Mouse (Mus musculus): ENCODE results near the gene Kif9. TPM values are rescaled to one million over a fixed set of nuclear protein-coding genes. Genes with fewer than 3 reads are reported as not detected.
A peak's percentile ranks its signal among the peaks of the same experiment; 100 is the strongest.

Gene Kif9
- total and polyA plus RNA-seq, 3 experiments = 1.1 to 1.8 (median 1.8) TPM

- DNase-seq (ENCODE audit: extremely low read depth) = no peak
- peaks cover 0 to 5% of the 10 kb centered on the region in 2 experiments for H3K36me3 ChIP-seq (replicated peaks in 1 of 2; ENCODE audit: control insufficient read depth in 1 of 2, insufficient read depth in 1 of 2, low read length in 1 of 2)
- dilution Hi-C loops (cut with MboI; ENCODE audit: extremely low pct_ligation_motif_present, extremely low pct_unique_long_range_greater_than_20kb, low sequenced_read_pairs) (no loop called here), in situ Hi-C loops (cut with MboI; ENCODE audit: low pct_ligation_motif_present, low pct_unique_long_range_greater_than_20kb, low sequenced_read_pairs) (no loop called here)
- peaks cover 8% of the 10 kb centered on the region for H3K9me3 ChIP-seq (replicated peaks; ENCODE audit: low read length)
- H3K27me3 ChIP-seq (replicated peaks) = no peaks in the 10 kb centered on the region
- H3K27ac ChIP-seq (ENCODE audit: insufficient read depth, low read depth) = no peak overlapping the region
- no peak overlapping the region for H3K4me2 ChIP-seq (ENCODE audit: insufficient read depth, low read depth, poor library complexity, severe bottlenecking)
- TF ChIP-seq GABPA (IDR thresholded peaks at IDR 0.05; ENCODE audit: insufficient replicate concordance, low read depth, low read length) = no peak
- no peak for TF ChIP-seq USF2 (conservative IDR thresholded peaks at IDR 0.05; ENCODE audit: low read depth, low read length)
- TF ChIP-seq POLR2A (IDR thresholded peaks at IDR 0.05; ENCODE audit: low read depth, low read length) = no peak
- TF ChIP-seq RAD21 (IDR thresholded peaks at IDR 0.05; ENCODE audit: low read depth, low read length) = peak; percentile 46
- TF ChIP-seq SMC3 (IDR thresholded peaks at IDR 0.05; ENCODE audit: low read depth, low read length) = peak; percentile 57
- no peak for TF ChIP-seq MAFK (IDR thresholded peaks at IDR 0.05; ENCODE audit: insufficient replicate concordance, low read length)
- no peak for TF ChIP-seq POLR2AphosphoS2 (IDR thresholded peaks at IDR 0.05; ENCODE audit: low read depth, low read length)
- no peak for TF ChIP-seq SIN3A (IDR thresholded peaks at IDR 0.05; ENCODE audit: low read length)
- no peak for TF ChIP-seq JUN (IDR thresholded peaks at IDR 0.05; ENCODE audit: insufficient read depth, low read depth, low read length)
- peak; percentile 29 to 57; a peak in 3 of 4 replicates for TF ChIP-seq CTCF (conservative IDR thresholded peaks at IDR 0.05 in 1 of 2, IDR thresholded peaks at IDR 0.05 in 1 of 2; ENCODE audit: low read depth in 2 of 2, low read length in 2 of 2)
- TF ChIP-seq RCOR1 (conservative IDR thresholded peaks at IDR 0.05; ENCODE audit: low read depth, low read length) = no peak
- no peaks in the 10 kb centered on the region for H3K79me2 ChIP-seq (replicated peaks; ENCODE audit: control insufficient read depth, extremely low read depth, insufficient read depth, poor library complexity, severe bottlenecking)
- no peak overlapping the region for H3K9ac ChIP-seq (ENCODE audit: insufficient read depth, low read depth)
- H3K4me1 ChIP-seq (ENCODE audit: control insufficient read depth in 1 of 2, insufficient read depth in 2 of 2) = no peaks in the 10 kb centered on the region
- no peak overlapping the region for H3K4me3 ChIP-seq (replicated peaks in 1 of 3; ENCODE audit: low read depth in 2 of 3, low read length in 2 of 3, poor library complexity in 1 of 3)
Measured at GRCm38 (mm10) chr9:110490913-110491312, 14.2 kb downstream of the Kif9 start.

GRCm38 (mm10) chr9:110525737-110526136 lies 49.0 kb downstream of the Kif9 start:
- TF ChIP-seq MAZ (IDR thresholded peaks at IDR 0.05; ENCODE audit: low read depth, low read length) (no peak), ETS1 (conservative IDR thresholded peaks at IDR 0.05; ENCODE audit: low read depth, low read length) (no peak), CHD2 (IDR thresholded peaks at IDR 0.05; ENCODE audit: low read length) (no peak), KAT2A (IDR thresholded peaks at IDR 0.05; ENCODE audit: insufficient replicate concordance, low read length) (no peak), SIN3A (IDR thresholded peaks at IDR 0.05; ENCODE audit: low read length) (no peak), JUN (IDR thresholded peaks at IDR 0.05; ENCODE audit: insufficient read depth, low read depth, low read length) (no peak), PAX5 (IDR thresholded peaks at IDR 0.05; ENCODE audit: low read length) (no peak), ZNF384 (IDR thresholded peaks at IDR 0.05; ENCODE audit: low read depth, low read length) (no peak), TBP (conservative IDR thresholded peaks at IDR 0.05; ENCODE audit: low read depth, low read length) (no peak), MAFK (IDR thresholded peaks at IDR 0.05; ENCODE audit: insufficient replicate concordance, low read length) (no peak), POLR2A (IDR thresholded peaks at IDR 0.05; ENCODE audit: low read depth, low read length) (no peak), JUND (conservative IDR thresholded peaks at IDR 0.05; ENCODE audit: low read depth, low read length) (no peak), MAX (IDR thresholded peaks at IDR 0.05; ENCODE audit: low read length) (no peak), RAD21 (IDR thresholded peaks at IDR 0.05; ENCODE audit: low read depth, low read length) (no peak), NELFE (IDR thresholded peaks at IDR 0.05; ENCODE audit: low read depth, low read length) (no peak)
- Histone ChIP-seq H3K36me3 (replicated peaks in 1 of 2; ENCODE audit: control insufficient read depth in 1 of 2, insufficient read depth in 1 of 2, low read length in 1 of 2) (peaks cover 0 to 2% of the 10 kb centered on the region in 2 experiments), H3K27me3 (replicated peaks) (no peaks in the 10 kb centered on the region), H3K27ac (ENCODE audit: insufficient read depth, low read depth) (no peak overlapping the region), H3K9ac (ENCODE audit: insufficient read depth, low read depth) (no peak overlapping the region), H3K4me1 (ENCODE audit: control insufficient read depth in 1 of 2, insufficient read depth in 2 of 2) (peaks cover 3 to 19% of the 10 kb centered on the region in 2 experiments; a peak in 2 of 4 replicates), H3K4me3 (replicated peaks in 1 of 3; ENCODE audit: low read depth in 2 of 3, low read length in 2 of 3, poor library complexity in 1 of 3) (no peak overlapping the region), H3K9me3 (replicated peaks; ENCODE audit: low read length) (no peaks in the 10 kb centered on the region), H3K79me2 (replicated peaks; ENCODE audit: control insufficient read depth, extremely low read depth, insufficient read depth, poor library complexity, severe bottlenecking) (no peaks in the 10 kb centered on the region), H3K4me2 (ENCODE audit: insufficient read depth, low read depth, poor library complexity, severe bottlenecking) (no peak overlapping the region)
- dilution Hi-C loops (cut with MboI; ENCODE audit: extremely low pct_ligation_motif_present, extremely low pct_unique_long_range_greater_than_20kb, low sequenced_read_pairs) = no loop called here
- DNase-seq (ENCODE audit: extremely low read depth) = no peak
- in situ Hi-C loops (cut with MboI; ENCODE audit: low pct_ligation_motif_present, low pct_unique_long_range_greater_than_20kb, low sequenced_read_pairs) = loop anchor here (10.0 kb wide), 1 partner anchor 51 kb away; the partner anchor contains the start of genes Kif9 and Klhl18

All from CH12.LX (cell line).